Mouse (Mus musculus) kidney, adult 2 months (tissue): ENCODE data around the gene Hoxb3. TPM values are rescaled to one million over a fixed set of nuclear protein-coding genes. Genes with fewer than 3 reads are reported as not detected.
A peak's percentile ranks its signal among the peaks of the same experiment; 100 is the strongest.

ENCODE experiments used
- DNase-seq: peaks from one replicate; pipeline ENCODE4 v3.0.0; 2021
- H3K27ac ChIP-seq: fragments of 200-500 bp; 2 replicates; pipeline ENCODE4 v1.5.1; 2012; ENCODE audit warnings: low read depth, low read length, control low read depth, inconsistent platforms; ENCODE audit not compliant: insufficient read depth
- H3K27me3 ChIP-seq: fragments of 200-500 bp; replicated peaks from 2 replicates; pipeline ENCODE4 v1.6.1; 2012; ENCODE audit warnings: mild to moderate bottlenecking, moderate library complexity, low read length, inconsistent platforms; ENCODE audit not compliant: control insufficient read depth, insufficient read depth
- H3K36me3 ChIP-seq: fragments of 200-500 bp; 2 replicates; pipeline ENCODE4 v1.6.1; 2012; ENCODE audit warnings: mild to moderate bottlenecking, moderate library complexity, low read length, inconsistent platforms; ENCODE audit not compliant: control insufficient read depth, insufficient read depth
- H3K4me1 ChIP-seq: fragments of 200-500 bp; 2 replicates; pipeline ENCODE4 v1.6.1; 2011; ENCODE audit warnings: low read length; ENCODE audit not compliant: control insufficient read depth, insufficient read depth
- H3K4me3 ChIP-seq: fragments of 200-500 bp; 2 replicates; pipeline ENCODE4 v1.5.1; 2011; ENCODE audit warnings: mild to moderate bottlenecking, low read depth, low read length, control low read depth; ENCODE audit not compliant: insufficient read depth
- CTCF ChIP-seq: fragments of 200-500 bp; conservative IDR thresholded peaks from 2 replicates; pipeline ENCODE4 v1.5.1; 2011; ENCODE audit warnings: low read depth, mild to moderate bottlenecking, control low read depth, low read length, moderate library complexity, mixed read lengths; ENCODE audit not compliant: insufficient read depth, insufficient read length
- POLR2A ChIP-seq: fragments of 200-500 bp; IDR thresholded peaks from one replicate; pipeline ENCODE4 v1.6.1; 2011; ENCODE audit warnings: low read depth, low read length, control low read depth
- WGBS: fragments of 180-500 bp; shearing (Covaris S2); methylation state at CpG from one replicate; pipeline ENCODE4 v1.1.7; 2018; 5-methylcytosine and 5-hydroxymethylcytosine counted together
- polyA plus RNA-seq: library from polyadenylated mRNA; depleted of rRNA; stranded (reverse); fragments of >200 nt; gene quantifications from 2 replicates; pipeline ENCODE4 v1.2.3, GENCODE M21; 2012

The Hoxb3 gene
- polyA plus RNA-seq, 1 experiment: 10.1 TPM

DNA sequence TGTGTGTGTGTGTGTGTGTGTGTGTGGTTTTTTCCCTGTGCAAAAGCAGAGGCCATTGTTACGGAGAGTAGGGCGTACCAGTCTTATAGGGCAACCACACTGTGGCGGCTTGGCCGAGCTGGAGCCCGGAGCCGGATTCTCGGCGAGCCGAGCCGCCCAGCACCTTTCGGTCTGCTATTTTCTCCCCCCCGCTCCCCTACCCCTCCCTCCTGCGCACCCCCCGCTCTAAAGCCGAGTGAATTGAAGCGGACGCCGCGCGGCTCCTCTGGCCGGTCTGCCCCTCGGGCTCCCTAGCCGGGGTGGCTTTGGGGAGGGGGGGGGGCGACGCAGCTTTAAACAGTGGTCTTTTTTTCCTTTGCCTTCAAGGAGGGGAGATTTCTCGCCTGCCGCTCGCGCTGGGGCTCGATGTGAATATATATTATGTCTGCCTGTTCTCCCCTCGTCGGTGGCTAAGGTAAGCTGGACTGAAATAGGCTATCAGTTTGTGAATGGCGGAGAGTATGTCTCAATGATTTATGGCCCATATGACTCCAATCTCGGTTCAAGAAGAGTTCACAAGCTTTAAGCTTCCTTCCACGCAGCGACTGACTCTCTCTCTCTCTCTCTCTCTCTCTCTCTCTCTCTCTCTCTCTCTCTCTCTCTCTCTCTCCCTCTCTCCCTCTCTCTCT is 17.7 kb downstream of the Hoxb3 start:
- no peak for TF ChIP-seq POLR2A
- Histone ChIP-seq H3K4me1 (peaks cover 40% of the 10 kb centered on the region), H3K4me3 (peak overlapping the region; percentile 61), H3K27me3 (no peaks in the 10 kb centered on the region), H3K36me3 (no peaks in the 10 kb centered on the region), H3K27ac (peak overlapping the region; percentile 98)
- peak; percentile 66 for DNase-seq
- under 1% methylated on average over 35 of the region's 36 CpGs for WGBS

GRCm38 (mm10) chr11:96341701-96342575 is 18.8 kb downstream of the Hoxb3 start:
- H3K4me1 ChIP-seq: peaks cover 30% of the 10 kb centered on the region
- no peak for TF ChIP-seq POLR2A
- TF ChIP-seq CTCF: no peak
- DNase-seq: peak; percentile 83
- H3K4me3 ChIP-seq: peak overlapping the region; percentile 61
- no peaks in the 10 kb centered on the region for H3K27me3 ChIP-seq
- WGBS: 6% methylated on average over 40 of the region's 40 CpGs
- no peaks in the 10 kb centered on the region for H3K36me3 ChIP-seq
- peak overlapping the region; percentile 98 for H3K27ac ChIP-seq

- peaks cover 26% of the 10 kb centered on the region for H3K4me1 ChIP-seq
- H3K4me3 ChIP-seq: no peak overlapping the region
These were observed 19.4 kb downstream of the Hoxb3 start for GRCm38 (mm10) chr11:96342576-96342930.

GRCm38 (mm10) chr11:96343206-96343745 is 20.1 kb downstream of the Hoxb3 start:
- no peaks in the 10 kb centered on the region for H3K27me3 ChIP-seq
- DNase-seq: peak; percentile 38
- H3K4me1 ChIP-seq: peaks cover 28% of the 10 kb centered on the region
- no peaks in the 10 kb centered on the region for H3K36me3 ChIP-seq
- TF ChIP-seq CTCF (no peak), POLR2A (no peak)
- 53% methylated on average over 2 of the region's 2 CpGs for WGBS
- H3K4me3 ChIP-seq: no peak overlapping the region
- H3K27ac ChIP-seq: peak overlapping the region; percentile 68

More at GRCm38 (mm10) chr11:96342576-96342930, 19.4 kb downstream of the Hoxb3 start:
- no peak for TF ChIP-seq CTCF
- no peak for TF ChIP-seq POLR2A
- Histone ChIP-seq H3K36me3 (no peaks in the 10 kb centered on the region), H3K27ac (peak overlapping the region; percentile 98), H3K27me3 (no peaks in the 10 kb centered on the region)
- peak; percentile 48 for DNase-seq
- 23% methylated on average over 4 of the region's 4 CpGs for WGBS

DNA sequence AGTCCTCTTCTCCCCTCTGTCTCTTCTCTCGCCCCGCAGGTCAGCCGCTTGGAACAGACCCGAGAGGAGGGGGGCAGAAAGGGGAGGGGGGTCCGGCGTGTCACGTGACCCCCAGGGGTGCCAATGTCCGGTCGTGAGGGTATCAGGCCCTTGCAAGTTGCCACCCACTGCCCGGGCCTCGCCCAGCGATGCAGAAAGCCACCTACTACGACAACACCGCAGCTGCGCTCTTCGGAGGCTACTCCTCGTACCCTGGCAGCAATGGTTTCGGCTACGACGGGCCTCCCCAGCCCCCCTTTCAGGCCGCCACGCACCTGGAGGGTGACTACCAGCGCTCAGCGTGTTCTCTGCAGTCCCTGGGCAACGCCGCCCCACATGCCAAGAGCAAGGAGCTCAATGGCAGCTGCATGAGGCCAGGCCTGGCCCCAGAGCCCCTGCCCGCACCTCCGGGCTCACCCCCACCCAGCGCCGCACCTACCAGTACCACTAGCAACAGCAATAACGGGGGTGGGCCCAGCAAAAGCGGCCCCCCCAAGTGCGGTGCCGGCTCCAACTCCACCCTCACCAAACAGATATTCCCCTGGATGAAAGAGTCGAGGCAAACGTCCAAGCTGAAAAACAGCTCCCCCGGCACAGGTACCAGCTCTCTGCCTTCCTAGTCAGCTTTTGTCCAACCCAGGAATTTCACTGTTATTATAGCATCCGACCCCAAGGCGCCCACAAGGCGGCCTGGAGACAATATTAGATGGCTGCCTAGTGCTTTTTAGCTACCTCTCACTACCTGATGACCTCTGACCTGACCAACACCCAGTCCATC is 21.1 kb downstream of the Hoxb3 start:
- Histone ChIP-seq H3K27ac (peak overlapping the region; percentile 62), H3K36me3 (no peaks in the 10 kb centered on the region), H3K4me3 (0 out of 2 replicates have a peak overlapping the region, but pooled peaks have one; percentile 1), H3K4me1 (peaks cover 24% of the 10 kb centered on the region), H3K27me3 (no peaks in the 10 kb centered on the region)
- WGBS: 36% methylated on average over 40 of the region's 40 CpGs
- TF ChIP-seq CTCF (no peak), POLR2A (no peak)
- peak; percentile 61 for DNase-seq

- Histone ChIP-seq H3K4me3 (no peak overlapping the region), H3K4me1 (peaks cover 20% of the 10 kb centered on the region), H3K27me3 (no peaks in the 10 kb centered on the region), H3K36me3 (no peaks in the 10 kb centered on the region), H3K27ac (peak overlapping the region; percentile 62; the same call in 1 of the 2 replicates)
- WGBS: 25% methylated on average over 6 of the region's 6 CpGs
- DNase-seq: no peak
- no peak for TF ChIP-seq POLR2A
- no peak for TF ChIP-seq CTCF
These were observed 21.7 kb downstream of the Hoxb3 start for GRCm38 (mm10) chr11:96344878-96345159.
